8 mouse cellular contexts compared by ENCODE assay signal in the genomic region with DNA sequence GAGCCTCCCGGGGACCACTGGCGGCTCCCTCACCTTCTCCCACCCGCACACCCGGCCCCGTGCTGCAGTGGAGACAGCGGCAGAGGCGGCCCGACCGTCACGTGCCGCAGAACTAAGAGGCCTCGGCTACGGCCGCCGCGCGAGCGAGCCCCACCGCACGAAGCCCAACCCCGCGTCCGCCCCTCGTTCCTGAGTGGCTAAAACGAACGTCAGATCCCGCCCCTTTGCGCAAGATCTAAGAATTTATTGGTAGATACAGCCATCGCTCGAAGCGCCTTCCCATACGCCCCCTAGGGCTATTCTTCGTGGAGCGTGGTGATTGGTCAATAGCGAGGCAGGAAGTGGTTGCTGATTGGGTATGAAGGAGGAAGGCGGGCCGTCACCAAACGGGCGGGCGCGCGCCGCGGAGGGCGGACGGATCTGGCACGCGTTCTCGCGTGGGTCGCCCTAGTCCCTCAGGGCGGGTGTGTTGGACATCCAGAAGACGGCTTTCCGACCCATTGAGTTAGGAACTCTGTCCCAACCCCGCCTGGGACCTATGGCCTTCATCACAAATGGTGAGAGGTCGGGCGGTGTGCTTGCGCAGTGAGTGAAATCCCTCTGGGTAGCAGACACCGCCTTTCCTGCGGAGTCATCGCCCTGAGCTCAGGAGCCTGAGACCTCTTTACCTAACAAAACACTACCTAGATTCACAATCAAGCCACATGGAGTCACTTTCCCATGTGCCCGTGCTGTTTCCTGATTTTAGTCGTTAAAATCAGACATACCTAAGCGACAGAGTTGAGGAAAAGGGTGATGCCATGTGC. TPM values are rescaled to one million over a fixed set of nuclear protein-coding genes. Genes with fewer than 3 reads are reported as not detected.
A peak's percentile ranks its signal among the peaks of the same experiment; 100 is the strongest.
DNase-seq lines count a peak whose midpoint lies in the region; ATAC-seq lines count a peak whose summit lies in the region.

TSS of gene Canx (minus strand) at position 178 of the 806 bp plus-strand sequence.

- peak; percentile 98 for DNase-seq in Muller cell, postnatal 12 days (ENCODE audit: inconsistent ontology term)
- DNase-seq in cerebellum, adult 9-11 months, result peak; percentile 99
- DNase-seq in frontal cortex, adult 2 months (ENCODE audit: extremely low spot score in 1 of 2, low spot score in 1 of 2), result peak; percentile 99 to 100
- DNase-seq in hindbrain, embryonic 11.5 days (ENCODE audit: low spot score), result peak; percentile 99
- DNase-seq in layer of hippocampus, postnatal 10 days (ENCODE audit: low spot score in 2 of 2), result peak; percentile 99
- DNase-seq in lung, postnatal 10 days, result peak; percentile 99
- peak; percentile 97 for DNase-seq in ovary, postnatal 36 days (ENCODE audit: low spot score)
- peak; percentile 99 for DNase-seq in thymus, postnatal 25 days

- H3K36me3 ChIP-seq in hindbrain, embryonic 11.5 days (ENCODE audit: control insufficient read depth, insufficient read depth, low read length), result peaks cover 3% of the 10 kb centered on the region; the same call in 1 of the 2 replicates

- H3K4me1 ChIP-seq in hindbrain, embryonic 11.5 days (replicated peaks; ENCODE audit: control insufficient read depth, insufficient read depth, low read length), result no peaks in the 10 kb centered on the region; the same call in none of the 2 replicates

- H3K9ac ChIP-seq in hindbrain, embryonic 11.5 days (ENCODE audit: low read depth, low read length), result peak within 1 kb of the TSS; percentile 93

- H3K4me3 ChIP-seq in hindbrain, embryonic 11.5 days (ENCODE audit: low read depth, low read length), result peak within 1 kb of the TSS; percentile 76

- peak within 1 kb of the TSS; percentile 72 for H3K4me2 ChIP-seq in hindbrain, embryonic 11.5 days (replicated peaks; ENCODE audit: low read depth, low read length)

- WGBS in hindbrain, embryonic 11.5 days, result under 1% methylated on average over 64 of the region's 64 CpGs

- ATAC-seq in hindbrain, embryonic 11.5 days (ENCODE audit: low FRiP score), result peak; percentile 99

- peak within 1 kb of the TSS; percentile 74 for H3K27ac ChIP-seq in hindbrain, embryonic 11.5 days (ENCODE audit: low read depth, low read length)

- no peaks in the 10 kb centered on the region for H3K9me3 ChIP-seq in hindbrain, embryonic 11.5 days (ENCODE audit: control insufficient read depth, low read length)

- no peaks in the 10 kb centered on the region for H3K27me3 ChIP-seq in hindbrain, embryonic 11.5 days (ENCODE audit: control insufficient read depth, insufficient read depth, low read length)

RNA-seq across cellular contexts. Expression of gene Canx, which starts in this region (rescaled TPM):
- polyA plus RNA-seq in frontal cortex, adult 2 months (2012; rRNA removed), result 287 and 369 TPM in 2 replicates
- 242 and 267 TPM in 2 replicates for polyA plus RNA-seq in hindbrain, embryonic 11.5 days (2014; fragmentation: Nextera tagmentation; extraction: Ambion mirVana)
- 100 to 1,000 TPM; 413 to 414 TPM for total RNA-seq in layer of hippocampus, postnatal 10 days (2021)

Comparison
In these comparisons a context has a peak if more than half of its experiments do, and no peak if none do; other contexts are left out.
1. Peak in every context shown above with its lines: DNase-seq, ATAC-seq, H3K4me3 ChIP-seq and H3K27ac ChIP-seq.